Mouse (Mus musculus): ENCODE data around the gene Sema4d. TPM values are rescaled to one million over a fixed set of nuclear protein-coding genes. Genes with fewer than 3 reads are reported as not detected.
"Not testable (repeated sequence)": the region's sequence is repeated elsewhere in the genome, so short reads cannot be mapped to it uniquely, and the experiment has no call there.

The Sema4d gene
- polyA plus RNA-seq, 1 experiment from 2014 or later, result 3.9 TPM

- no peaks in the 10 kb centered on the region for H3K27me3 ChIP-seq (ENCODE audit: insufficient read depth, low read length)
- no peak overlapping the region for H3K27ac ChIP-seq (ENCODE audit: low read depth)
- peak; percentile 43; the same call in 1 of the 2 replicates for ATAC-seq
- TF ChIP-seq EP300 (IDR thresholded peaks at IDR 0.05; ENCODE audit: low read depth) (no peak), CTCF (IDR thresholded peaks at IDR 0.05; ENCODE audit: low read depth) (peak; percentile 97)
- DNase-seq, result peak; percentile 55
- no peaks in the 10 kb centered on the region for H3K36me3 ChIP-seq (replicated peaks; ENCODE audit: insufficient read depth, low read length)
- no peaks in the 10 kb centered on the region for H3K9me3 ChIP-seq (ENCODE audit: low read length)
- peaks cover 50% of the 10 kb centered on the region for H3K4me1 ChIP-seq (ENCODE audit: insufficient read depth)
- 14% methylated on average over 8 of the region's 8 CpGs for WGBS (ENCODE audit: insufficient replicate concordance)
- peak overlapping the region; percentile 38; the same call in 1 of the 2 replicates for H3K4me2 ChIP-seq (ENCODE audit: low read depth, low read length)
- H3K9ac ChIP-seq (replicated peaks), result no peak overlapping the region
- no peak overlapping the region for H3K4me3 ChIP-seq (ENCODE audit: low read depth, low read length)
Observed at GRCm38 (mm10) chr13:51839250-51840026, 45.9 kb upstream of the Sema4d start.

- Histone ChIP-seq H3K4me3 (ENCODE audit: low read depth, low read length) (no peak overlapping the region), H3K4me2 (ENCODE audit: low read depth, low read length) (no peak overlapping the region), H3K27me3 (ENCODE audit: insufficient read depth, low read length) (no peaks in the 10 kb centered on the region), H3K27ac (ENCODE audit: low read depth) (peak overlapping the region; percentile 40; the same call in 1 of the 2 replicates), H3K4me1 (ENCODE audit: insufficient read depth) (peaks cover 48% of the 10 kb centered on the region), H3K36me3 (replicated peaks; ENCODE audit: insufficient read depth, low read length) (no peaks in the 10 kb centered on the region), H3K9ac (replicated peaks) (no peak overlapping the region), H3K9me3 (ENCODE audit: low read length) (no peaks in the 10 kb centered on the region)
- TF ChIP-seq EP300 (IDR thresholded peaks at IDR 0.05; ENCODE audit: low read depth) (no peak), CTCF (IDR thresholded peaks at IDR 0.05; ENCODE audit: low read depth) (no peak)
- 8% methylated on average over 5 of the region's 5 CpGs for WGBS (ENCODE audit: insufficient replicate concordance)
- DNase-seq (no peak), ATAC-seq (no peak)
Observed at GRCm38 (mm10) chr13:51837402-51837801, 43.9 kb upstream of the Sema4d start.

GRCm38 (mm10) chr13:51835208-51835607, 41.7 kb upstream of the Sema4d start:
- WGBS (ENCODE audit: insufficient replicate concordance), result 72% methylated on average over 4 of the region's 4 CpGs
- not testable (repeated sequence) for H3K36me3 ChIP-seq (replicated peaks; ENCODE audit: insufficient read depth, low read length); H3K4me2 ChIP-seq (ENCODE audit: low read depth, low read length); H3K27ac ChIP-seq (ENCODE audit: low read depth); H3K4me3 ChIP-seq (ENCODE audit: low read depth, low read length); H3K9me3 ChIP-seq (ENCODE audit: low read length); H3K9ac ChIP-seq (replicated peaks); DNase-seq; H3K27me3 ChIP-seq (ENCODE audit: insufficient read depth, low read length); ATAC-seq
- H3K4me1 ChIP-seq (ENCODE audit: insufficient read depth), result peaks cover 29% of the 10 kb centered on the region

- H3K36me3 ChIP-seq (replicated peaks; ENCODE audit: insufficient read depth, low read length), result no peaks in the 10 kb centered on the region
- TF ChIP-seq CTCF (IDR thresholded peaks at IDR 0.05; ENCODE audit: low read depth), result no peak
- TF ChIP-seq EP300 (IDR thresholded peaks at IDR 0.05; ENCODE audit: low read depth), result no peak
- no peaks in the 10 kb centered on the region for H3K27me3 ChIP-seq (ENCODE audit: insufficient read depth, low read length)
- 38% methylated on average over 2 of the region's 2 CpGs for WGBS (ENCODE audit: insufficient replicate concordance)
- no peak overlapping the region for H3K27ac ChIP-seq (ENCODE audit: low read depth)
- H3K4me2 ChIP-seq (ENCODE audit: low read depth, low read length), result no peak overlapping the region
- H3K9ac ChIP-seq (replicated peaks), result no peak overlapping the region
- DNase-seq, result no peak
- H3K4me1 ChIP-seq (ENCODE audit: insufficient read depth), result peaks cover 28% of the 10 kb centered on the region
- no peak overlapping the region for H3K4me3 ChIP-seq (ENCODE audit: low read depth, low read length)
- no peaks in the 10 kb centered on the region for H3K9me3 ChIP-seq (ENCODE audit: low read length)
- ATAC-seq, result no peak
Observed at GRCm38 (mm10) chr13:51834520-51834919, 41.0 kb upstream of the Sema4d start.

GRCm38 (mm10) chr13:51834024-51834423, 40.5 kb upstream of the Sema4d start:
- H3K4me1 ChIP-seq (ENCODE audit: insufficient read depth), result peaks cover 24% of the 10 kb centered on the region
- H3K27me3 ChIP-seq (ENCODE audit: insufficient read depth, low read length); H3K4me3 ChIP-seq (ENCODE audit: low read depth, low read length); H3K4me2 ChIP-seq (ENCODE audit: low read depth, low read length); H3K9ac ChIP-seq (replicated peaks); H3K27ac ChIP-seq (ENCODE audit: low read depth); H3K9me3 ChIP-seq (ENCODE audit: low read length); H3K36me3 ChIP-seq (replicated peaks; ENCODE audit: insufficient read depth, low read length): not testable (repeated sequence)
- WGBS (ENCODE audit: insufficient replicate concordance), result 50% methylated on average over 8 of the region's 8 CpGs
- peak; percentile 33 for ATAC-seq
- DNase-seq, result peak; percentile 54
- peak; percentile 48 for TF ChIP-seq CTCF (IDR thresholded peaks at IDR 0.05; ENCODE audit: low read depth)

GRCm38 (mm10) chr13:51833611-51834010, 40.1 kb upstream of the Sema4d start:
- DNase-seq, result peak; percentile 45
- Histone ChIP-seq H3K4me1 (ENCODE audit: insufficient read depth) (peaks cover 24% of the 10 kb centered on the region), H3K4me2 (ENCODE audit: low read depth, low read length) (no peak overlapping the region), H3K9ac (replicated peaks) (no peak overlapping the region), H3K27ac (ENCODE audit: low read depth) (no peak overlapping the region), H3K4me3 (ENCODE audit: low read depth, low read length) (no peak overlapping the region), H3K27me3 (ENCODE audit: insufficient read depth, low read length) (no peaks in the 10 kb centered on the region), H3K36me3 (replicated peaks; ENCODE audit: insufficient read depth, low read length) (no peaks in the 10 kb centered on the region), H3K9me3 (ENCODE audit: low read length) (no peaks in the 10 kb centered on the region)
- TF ChIP-seq EP300 (IDR thresholded peaks at IDR 0.05; ENCODE audit: low read depth) (no peak), CTCF (IDR thresholded peaks at IDR 0.05; ENCODE audit: low read depth) (no peak)
- peak; percentile 69; the same call in 1 of the 2 replicates for ATAC-seq
- WGBS (ENCODE audit: insufficient replicate concordance), result 48% methylated on average over 2 of the region's 2 CpGs

Measured in liver, postnatal 0 days (tissue).